Mouse (Mus musculus) ZHBTc4 (cell line): Measurements from ENCODE around the gene Lamtor5.
"Not testable (repeated sequence)": the region's sequence is repeated elsewhere in the genome, so short reads cannot be mapped to it uniquely, and the experiment has no call there.

Source experiments
- DNase-seq: peaks from one replicate; pipeline ENCODE4 v3.0.0-alpha.2; 2011; ENCODE audit warnings: low read depth, low spot score

The Lamtor5 gene

DNA sequence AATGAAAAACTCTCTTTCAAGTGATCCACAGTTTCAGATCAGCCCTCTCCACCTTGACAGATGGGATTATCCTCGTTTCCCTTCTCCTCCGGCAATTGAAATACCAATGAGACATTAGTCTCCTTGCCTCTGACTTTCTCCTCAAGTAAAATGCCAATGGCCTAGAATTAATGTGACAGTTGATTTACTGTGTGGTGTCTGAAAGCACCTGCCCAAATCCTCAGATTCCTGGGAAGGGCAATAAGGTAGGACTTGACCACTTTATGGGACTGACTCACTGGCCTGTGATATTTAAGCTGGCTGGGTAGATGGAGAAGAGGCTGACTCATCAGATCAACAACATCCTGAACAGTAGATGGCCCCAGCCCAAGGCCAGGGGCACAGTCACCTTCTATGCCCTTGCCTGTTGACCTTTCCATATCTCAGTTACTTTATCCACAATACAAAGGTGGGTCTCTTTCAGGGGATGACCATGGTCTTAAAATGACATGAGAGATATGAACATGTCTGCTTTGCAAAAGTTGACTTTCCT is 11.8 kb upstream of the Lamtor5 start:
- no peak for DNase-seq

- no peak for DNase-seq
Observed at GRCm38 (mm10) chr3:107272433-107272832, 6.2 kb upstream of the Lamtor5 start.

DNA sequence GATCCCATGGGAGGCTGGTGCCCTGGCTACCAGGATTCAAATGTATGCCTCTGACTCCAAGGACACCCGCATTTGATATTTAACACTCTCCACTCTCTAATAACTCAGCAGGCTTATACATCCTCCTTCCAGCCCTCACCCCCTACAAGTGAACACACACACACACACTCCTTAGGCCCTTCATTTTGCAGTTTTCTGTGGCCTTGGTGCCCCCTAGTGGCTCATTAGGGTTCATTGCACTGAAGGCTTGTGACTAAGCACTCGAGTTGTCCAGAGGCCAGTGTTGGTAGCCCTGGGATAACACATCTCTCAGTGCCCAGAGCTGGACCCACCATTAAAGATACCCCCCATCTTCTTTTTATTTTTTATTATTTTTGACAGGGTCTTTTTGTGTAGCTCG is 4.8 kb upstream of the Lamtor5 start:
- peak; percentile 71 for DNase-seq

DNA sequence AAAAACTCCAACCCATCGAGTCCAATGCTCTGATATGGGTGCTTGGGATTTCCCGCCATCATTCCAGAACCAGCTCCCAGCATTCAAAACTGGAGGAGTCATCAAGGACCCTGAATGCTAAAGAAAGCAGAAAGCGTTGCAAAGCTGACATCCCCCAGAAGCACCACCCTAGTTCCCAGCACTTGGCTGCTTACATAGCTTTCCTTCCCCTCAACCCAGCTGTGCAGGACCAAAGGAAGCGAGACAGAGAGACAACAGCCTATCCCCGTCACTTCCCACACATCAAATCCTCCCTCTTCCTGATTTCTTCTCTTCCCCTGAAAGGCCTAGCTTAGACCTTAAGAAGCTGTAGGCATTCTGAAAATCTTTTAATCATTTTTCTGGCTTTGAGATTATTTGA is 3.3 kb upstream of the Lamtor5 start:
- no peak for DNase-seq

- DNase-seq: peak; percentile 26
Observed at GRCm38 (mm10) chr3:107275996-107276395, 2.7 kb upstream of the Lamtor5 start.

- no peak for DNase-seq
Observed at GRCm38 (mm10) chr3:107276626-107277025, 2.0 kb upstream of the Lamtor5 start.

- no peak for DNase-seq
Observed at GRCm38 (mm10) chr3:107286123-107286522, 7.5 kb downstream of the Lamtor5 start.

- no peak for DNase-seq
Observed at GRCm38 (mm10) chr3:107287346-107287745, 8.7 kb downstream of the Lamtor5 start.

DNA sequence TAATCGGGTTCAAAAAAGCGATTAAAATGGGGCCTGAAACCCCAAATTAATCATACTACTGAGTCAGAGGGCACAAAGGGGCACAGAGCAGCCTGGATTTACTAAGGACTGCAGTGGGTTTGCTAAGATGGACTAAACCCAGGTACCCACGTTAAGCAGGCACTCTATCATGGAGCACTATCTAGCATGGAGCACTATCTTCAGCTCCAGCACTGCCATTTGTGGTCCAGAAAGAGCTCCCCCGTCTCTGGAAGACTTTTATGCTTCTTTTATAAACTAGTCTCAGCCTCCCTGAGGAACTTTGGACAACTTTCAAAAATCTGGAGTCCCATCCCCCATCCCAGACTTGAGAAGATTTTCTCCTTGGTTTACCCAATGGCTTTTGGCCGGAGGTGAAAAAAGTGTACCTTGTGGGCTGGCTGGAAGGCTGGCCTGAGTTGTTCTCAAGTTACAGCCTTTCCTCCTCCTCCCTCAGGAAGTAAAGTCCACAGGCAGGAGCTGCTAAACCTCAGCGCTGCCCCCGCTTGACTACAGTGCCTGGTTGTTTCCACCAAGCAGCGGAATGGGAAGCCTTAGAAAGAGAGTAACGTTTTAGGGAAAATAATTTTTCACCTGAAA is 12.2 kb downstream of the Lamtor5 start, which contains the start of gene Slc16a4:
Gene Slc16a4 (plus strand): TSS at position 467 of the 618 bp plus-strand sequence.
- peak; percentile 64 for DNase-seq

- no peak for DNase-seq
Observed at GRCm38 (mm10) chr3:107295672-107296360, 17.2 kb downstream of the Lamtor5 start.

- not testable (repeated sequence) for DNase-seq
Observed at GRCm38 (mm10) chr3:107296917-107297316, 18.3 kb downstream of the Lamtor5 start.

- DNase-seq: no peak
Observed at GRCm38 (mm10) chr3:107317338-107317737, 38.7 kb downstream of the Lamtor5 start.

DNA sequence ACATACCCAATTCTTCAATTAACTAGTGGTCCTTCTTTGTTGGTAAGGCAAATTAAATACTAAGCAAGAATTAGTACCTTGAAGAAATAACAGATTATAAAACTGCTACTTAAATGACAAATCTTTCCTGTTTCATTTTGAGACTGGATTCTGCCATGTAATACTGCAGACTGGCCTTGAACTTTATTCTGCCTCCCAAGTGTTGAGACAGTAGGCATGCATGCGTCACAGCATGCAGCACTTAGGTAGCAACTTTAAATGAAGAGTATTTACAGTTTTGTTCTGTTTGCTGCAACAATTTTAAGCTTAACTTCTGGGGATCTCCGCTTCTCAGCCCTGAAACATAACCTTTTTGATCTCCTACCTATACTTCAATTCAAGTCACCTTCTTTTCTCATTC is 42.5 kb downstream of the Lamtor5 start:
- no peak for DNase-seq

- DNase-seq: no peak
Observed at GRCm38 (mm10) chr3:107321776-107322175, 43.1 kb downstream of the Lamtor5 start.

GRCm38 (mm10) chr3:107326442-107326841 is 47.8 kb downstream of the Lamtor5 start:
- DNase-seq: no peak

DNA sequence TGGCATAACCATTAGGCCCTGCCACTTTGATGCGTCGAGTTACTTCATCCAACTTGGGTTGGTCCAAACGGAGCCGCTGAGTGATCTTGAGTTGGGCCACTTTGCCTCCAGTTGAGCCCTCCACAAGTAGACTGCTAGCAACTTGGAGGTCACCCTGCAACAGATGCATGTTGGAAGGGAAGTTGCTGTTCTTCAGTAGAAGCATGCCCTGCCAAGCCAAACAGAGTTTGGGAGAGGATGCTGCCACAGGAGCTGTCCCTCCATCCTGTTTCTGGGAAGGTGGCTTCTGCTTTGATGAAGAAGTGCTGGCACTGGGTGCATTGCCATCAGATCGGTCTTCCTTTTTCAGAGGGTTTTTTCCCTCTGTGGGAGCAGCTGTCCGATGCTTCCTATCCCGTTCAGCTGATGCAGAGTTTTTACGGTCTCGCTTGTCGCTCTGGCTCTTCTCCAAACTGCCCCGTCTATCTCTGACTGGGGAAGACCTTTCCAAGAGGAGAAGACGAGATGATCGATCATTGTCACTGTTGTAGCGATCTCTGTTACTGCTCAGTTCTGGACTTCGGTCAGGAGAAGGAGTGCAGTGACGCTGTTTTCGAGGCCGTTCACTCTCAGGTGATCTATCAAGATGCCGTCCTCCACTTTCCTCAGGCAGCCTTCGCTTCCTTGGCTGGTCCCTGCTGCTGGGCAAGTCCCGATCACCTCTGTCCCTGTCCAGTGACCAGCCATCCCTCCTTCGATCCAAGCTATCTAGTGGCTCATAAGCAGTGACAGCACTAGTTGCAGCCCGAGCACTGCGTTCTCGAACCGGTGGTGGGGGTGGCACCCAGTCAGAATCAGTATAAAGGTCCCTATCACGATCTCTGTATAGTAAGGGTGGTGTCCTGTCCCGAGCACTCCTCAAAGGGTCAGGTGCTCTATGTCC is 52.1 kb downstream of the Lamtor5 start:
- peak; percentile 13 for DNase-seq

GRCm38 (mm10) chr3:107331746-107332126 is 53.1 kb downstream of the Lamtor5 start:
- DNase-seq: no peak

- DNase-seq: peak; percentile 65
Observed at GRCm38 (mm10) chr3:107332127-107332959, 53.7 kb downstream of the Lamtor5 start.

DNA sequence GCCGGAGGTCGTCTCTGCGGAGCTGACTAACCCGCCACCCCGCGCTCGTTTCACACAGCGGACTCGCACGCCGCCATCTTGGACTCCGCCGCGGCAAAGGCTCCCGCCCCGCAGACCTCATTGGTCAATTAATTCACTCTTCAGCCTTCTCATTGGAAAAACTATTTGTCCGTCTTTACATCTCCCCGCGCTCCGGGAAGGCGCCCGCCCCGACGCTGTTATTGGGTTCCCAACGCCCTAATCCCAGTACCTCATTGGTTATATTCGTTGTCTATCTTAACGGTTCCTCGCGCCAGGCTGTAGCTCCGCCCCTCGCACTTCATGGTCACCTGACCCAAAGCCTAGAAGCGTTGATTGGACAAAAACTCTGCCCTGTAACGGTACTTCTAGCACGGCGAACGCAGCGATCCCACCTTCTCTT is 54.3 kb downstream of the Lamtor5 start:
- DNase-seq: peak; percentile 99
